Mouse (Mus musculus) midbrain, embryonic 13.5 days (tissue): ENCODE results near the gene Sln. TPM values are rescaled to one million over a fixed set of nuclear protein-coding genes. Genes with fewer than 3 reads are reported as not detected.

Source experiments
- ATAC-seq: fragments of 200-750 bp; cut with Nextera tagmentation; 2 replicates; pipeline ENCODE4 v1.8.0; 2017; ENCODE audit warnings: mild to moderate bottlenecking, moderate TSS enrichment, moderate library complexity
- H3K27ac ChIP-seq: fragments of 300-500 bp; sonication (generic); 2 replicates; pipeline ENCODE4 v1.5.1; 2015; ENCODE audit warnings: inconsistent platforms, mild to moderate bottlenecking, moderate library complexity
- H3K27me3 ChIP-seq: fragments of 300-500 bp; sonication (generic); 2 replicates; pipeline ENCODE4 v1.6.1; 2015; ENCODE audit warnings: mild to moderate bottlenecking, inconsistent platforms
- H3K36me3 ChIP-seq: fragments of 300-500 bp; sonication (generic); 2 replicates; pipeline ENCODE4 v1.6.1; 2015; ENCODE audit warnings: mild to moderate bottlenecking, inconsistent platforms
- H3K4me1 ChIP-seq: fragments of 300-500 bp; sonication (generic); replicated peaks from 2 replicates; pipeline ENCODE4 v1.6.1; 2015; ENCODE audit warnings: inconsistent platforms
- H3K4me2 ChIP-seq: fragments of 300-500 bp; sonication (generic); replicated peaks from 2 replicates; pipeline ENCODE4 v1.6.1; 2015; ENCODE audit warnings: moderate library complexity, mild to moderate bottlenecking, inconsistent platforms
- H3K4me3 ChIP-seq: fragments of 300-500 bp; sonication (generic); replicated peaks from 2 replicates; pipeline ENCODE4 v1.5.1; 2015; ENCODE audit warnings: mild to moderate bottlenecking, inconsistent platforms
- H3K9ac ChIP-seq: fragments of 300-500 bp; sonication (generic); replicated peaks from 2 replicates; pipeline ENCODE4 v1.6.1; 2015; ENCODE audit warnings: mild to moderate bottlenecking, inconsistent platforms
- H3K9me3 ChIP-seq: fragments of 300-500 bp; sonication (generic); 2 replicates; pipeline ENCODE4 v1.6.1; 2016; ENCODE audit warnings: mild to moderate bottlenecking, inconsistent platforms
- WGBS: fragments of 180-500 bp; shearing (Covaris S2); methylation state at CpG from one replicate; pipeline ENCODE4 v1.1.7; 2015; 5-methylcytosine and 5-hydroxymethylcytosine counted together
- polyA plus RNA-seq: library from polyadenylated mRNA; unstranded; fragments of >200 nt; fragmentation: Nextera tagmentation; extraction: Ambion mirVana; gene quantifications from 2 replicates; pipeline ENCODE4 v1.2.1, GENCODE M21; 2015

The Sln gene
- polyA plus RNA-seq, 1 experiment from 2014 or later = 0.16 TPM

- Histone ChIP-seq H3K4me3 (no peak overlapping the region), H3K4me1 (no peaks in the 10 kb centered on the region), H3K4me2 (no peak overlapping the region), H3K27me3 (no peaks in the 10 kb centered on the region), H3K9ac (no peak overlapping the region), H3K27ac (no peak overlapping the region), H3K9me3 (no peaks in the 10 kb centered on the region), H3K36me3 (no peaks in the 10 kb centered on the region)
- 87% methylated on average over 4 of the region's 4 CpGs for WGBS
- ATAC-seq = no peak
Measured at GRCm38 (mm10) chr9:53852158-53852557, 2.2 kb downstream of the Sln start.

GRCm38 (mm10) chr9:53853672-53854071 lies 3.7 kb downstream of the Sln start:
- H3K4me3 ChIP-seq = no peak overlapping the region
- H3K4me2 ChIP-seq = no peak overlapping the region
- H3K27me3 ChIP-seq = no peaks in the 10 kb centered on the region
- no peaks in the 10 kb centered on the region for H3K36me3 ChIP-seq
- H3K9ac ChIP-seq = no peak overlapping the region
- no peaks in the 10 kb centered on the region for H3K4me1 ChIP-seq
- no peak for ATAC-seq
- H3K27ac ChIP-seq = no peak overlapping the region
- WGBS = 88% methylated on average over 1 of the region's 1 CpGs
- no peaks in the 10 kb centered on the region for H3K9me3 ChIP-seq

GRCm38 (mm10) chr9:53854525-53854924 lies 4.6 kb downstream of the Sln start:
- H3K4me2 ChIP-seq = no peak overlapping the region
- H3K9ac ChIP-seq = no peak overlapping the region
- H3K27ac ChIP-seq = no peak overlapping the region
- H3K27me3 ChIP-seq = no peaks in the 10 kb centered on the region
- no peak overlapping the region for H3K4me3 ChIP-seq
- WGBS = 83% methylated on average over 1 of the region's 1 CpGs
- no peaks in the 10 kb centered on the region for H3K36me3 ChIP-seq
- no peaks in the 10 kb centered on the region for H3K4me1 ChIP-seq
- no peaks in the 10 kb centered on the region for H3K9me3 ChIP-seq
- no peak for ATAC-seq

GRCm38 (mm10) chr9:53857864-53858263 lies 7.9 kb downstream of the Sln start:
- Histone ChIP-seq H3K9me3 (no peaks in the 10 kb centered on the region), H3K9ac (no peak overlapping the region), H3K36me3 (no peaks in the 10 kb centered on the region), H3K27ac (no peak overlapping the region), H3K4me3 (no peak overlapping the region), H3K4me2 (no peak overlapping the region), H3K4me1 (no peaks in the 10 kb centered on the region), H3K27me3 (no peaks in the 10 kb centered on the region)
- ATAC-seq = no peak
- WGBS = 89% methylated on average over 5 of the region's 5 CpGs

- no peak for ATAC-seq
- Histone ChIP-seq H3K36me3 (no peaks in the 10 kb centered on the region), H3K27ac (no peak overlapping the region), H3K9ac (no peak overlapping the region), H3K4me1 (no peaks in the 10 kb centered on the region), H3K4me3 (no peak overlapping the region), H3K9me3 (peaks cover 4% of the 10 kb centered on the region; the same call in 1 of the 2 replicates), H3K4me2 (no peak overlapping the region), H3K27me3 (no peaks in the 10 kb centered on the region)
- 92% methylated on average over 8 of the region's 8 CpGs for WGBS
Measured at GRCm38 (mm10) chr9:53873239-53873638, 23.3 kb downstream of the Sln start.

GRCm38 (mm10) chr9:53877423-53877822 lies 27.5 kb downstream of the Sln start:
- no peak for ATAC-seq
- Histone ChIP-seq H3K9ac (no peak overlapping the region), H3K9me3 (no peaks in the 10 kb centered on the region), H3K27me3 (no peaks in the 10 kb centered on the region), H3K4me3 (no peak overlapping the region), H3K36me3 (no peaks in the 10 kb centered on the region), H3K4me1 (no peaks in the 10 kb centered on the region), H3K4me2 (no peak overlapping the region), H3K27ac (no peak overlapping the region)
- 38% methylated on average over 2 of the region's 2 CpGs for WGBS

GRCm38 (mm10) chr9:53883588-53884280 lies 33.8 kb downstream of the Sln start:
- no peaks in the 10 kb centered on the region for H3K27me3 ChIP-seq
- H3K4me1 ChIP-seq = no peaks in the 10 kb centered on the region
- no peak overlapping the region for H3K9ac ChIP-seq
- no peak overlapping the region for H3K4me2 ChIP-seq
- H3K4me3 ChIP-seq = no peak overlapping the region
- ATAC-seq = peak; percentile 82
- H3K9me3 ChIP-seq = no peaks in the 10 kb centered on the region
- H3K27ac ChIP-seq = no peak overlapping the region
- no peaks in the 10 kb centered on the region for H3K36me3 ChIP-seq
- WGBS = 84% methylated on average over 23 of the region's 23 CpGs

GRCm38 (mm10) chr9:53890075-53890474 lies 40.1 kb downstream of the Sln start:
- WGBS = 0% methylated on average over 1 of the region's 1 CpGs
- ATAC-seq = peak; percentile 63; the same call in 1 of the 2 replicates
- H3K4me1 ChIP-seq = no peaks in the 10 kb centered on the region

GRCm38 (mm10) chr9:53895827-53896226 lies 45.9 kb downstream of the Sln start:
- Histone ChIP-seq H3K4me1 (no peaks in the 10 kb centered on the region), H3K27me3 (no peaks in the 10 kb centered on the region), H3K4me3 (no peak overlapping the region), H3K9me3 (0 out of 2 replicates have a peak, but pooled peaks cover 4% of the 10 kb centered on the region), H3K36me3 (no peaks in the 10 kb centered on the region), H3K4me2 (no peak overlapping the region), H3K27ac (no peak overlapping the region), H3K9ac (no peak overlapping the region)
- WGBS = 72% methylated on average over 7 of the region's 7 CpGs
- ATAC-seq = no peak

More at GRCm38 (mm10) chr9:53890075-53890474, 40.1 kb downstream of the Sln start:
- Histone ChIP-seq H3K4me3 (no peak overlapping the region), H3K4me2 (no peak overlapping the region), H3K9ac (no peak overlapping the region), H3K9me3 (0 out of 2 replicates have a peak, but pooled peaks cover 4% of the 10 kb centered on the region), H3K27ac (no peak overlapping the region), H3K27me3 (no peaks in the 10 kb centered on the region), H3K36me3 (no peaks in the 10 kb centered on the region)

- Histone ChIP-seq H3K27ac (no peak overlapping the region), H3K9ac (no peak overlapping the region), H3K4me1 (no peaks in the 10 kb centered on the region), H3K9me3 (no peaks in the 10 kb centered on the region), H3K36me3 (no peaks in the 10 kb centered on the region), H3K4me3 (no peak overlapping the region), H3K27me3 (no peaks in the 10 kb centered on the region), H3K4me2 (no peak overlapping the region)
- no peak for ATAC-seq
- 90% methylated on average over 6 of the region's 6 CpGs for WGBS
Measured at GRCm38 (mm10) chr9:53899836-53900235, 49.9 kb downstream of the Sln start.

- 87% methylated on average over 7 of the region's 7 CpGs for WGBS
- H3K27ac ChIP-seq = no peak overlapping the region
- no peaks in the 10 kb centered on the region for H3K36me3 ChIP-seq
- H3K4me2 ChIP-seq = no peak overlapping the region
- H3K9ac ChIP-seq = no peak overlapping the region
- H3K4me3 ChIP-seq = no peak overlapping the region
- no peaks in the 10 kb centered on the region for H3K9me3 ChIP-seq
- ATAC-seq = no peak
- no peaks in the 10 kb centered on the region for H3K27me3 ChIP-seq
- H3K4me1 ChIP-seq = no peaks in the 10 kb centered on the region
Measured at GRCm38 (mm10) chr9:53903215-53903842, 53.4 kb downstream of the Sln start.
